Mouse (Mus musculus): Measurements from ENCODE around the gene Hsf5. TPM values are rescaled to one million over a fixed set of nuclear protein-coding genes. Genes with fewer than 3 reads are reported as not detected.

Hsf5 gene
- polyA plus RNA-seq, 1 experiment from 2014 or later: not detected

- WGBS (ENCODE audit: insufficient replicate concordance): 34% methylated on average over 7 of the region's 7 CpGs
- H3K4me3 ChIP-seq (replicated peaks): peak overlapping the region; percentile 29; the same call in 1 of the 2 replicates
- peak overlapping the region; percentile 46; the same call in 1 of the 2 replicates for H3K27ac ChIP-seq (replicated peaks)
- H3K27me3 ChIP-seq: no peaks in the 10 kb centered on the region
- H3K9ac ChIP-seq: no peak overlapping the region
- ATAC-seq (ENCODE audit: insufficient read depth): peak; percentile 64
- H3K4me2 ChIP-seq: peak overlapping the region; percentile 55
- H3K4me1 ChIP-seq (replicated peaks): peaks cover 65% of the 10 kb centered on the region
- no peaks in the 10 kb centered on the region for H3K9me3 ChIP-seq (replicated peaks)
- H3K36me3 ChIP-seq (replicated peaks): no peaks in the 10 kb centered on the region
Observed at GRCm38 (mm10) chr11:87689402-87689808, 72.4 kb downstream of the Hsf5 start.

DNA sequence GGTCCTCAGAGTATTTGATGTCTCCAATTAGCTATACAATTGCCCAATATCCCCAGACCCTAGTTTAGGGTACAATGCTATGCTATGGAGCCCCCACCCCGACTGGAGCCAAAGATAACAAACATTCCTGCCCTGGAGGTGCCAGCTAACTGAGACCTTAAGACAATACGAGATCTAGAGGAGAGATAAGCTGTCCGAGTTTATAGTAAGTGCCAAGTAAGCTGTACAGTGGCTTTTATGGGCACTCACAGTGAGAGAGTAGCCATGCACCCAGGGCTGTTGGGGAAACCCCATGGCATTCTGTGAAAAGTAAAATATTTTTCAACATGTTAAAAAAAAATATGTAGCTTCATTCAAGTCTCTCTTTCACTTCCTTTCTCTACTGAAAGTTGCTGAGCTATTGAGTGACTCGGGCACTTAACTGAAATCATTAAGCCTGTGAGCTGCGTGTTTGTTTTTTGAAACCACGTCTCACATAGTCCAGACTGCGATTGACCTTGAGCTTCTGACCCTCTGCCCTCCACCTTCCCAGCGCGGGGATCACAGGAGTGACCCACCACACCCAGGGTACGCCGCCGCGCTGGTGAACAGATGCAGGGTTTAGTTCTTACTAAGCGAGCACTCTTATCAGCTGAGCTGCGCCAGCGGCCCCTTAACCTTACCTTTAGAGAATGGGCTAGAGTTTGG, 73.2 kb downstream of the Hsf5 start:
- Histone ChIP-seq H3K36me3 (replicated peaks) (no peaks in the 10 kb centered on the region), H3K4me2 (peak overlapping the region; percentile 55), H3K9me3 (replicated peaks) (no peaks in the 10 kb centered on the region), H3K27me3 (no peaks in the 10 kb centered on the region), H3K27ac (replicated peaks) (peak overlapping the region; percentile 46), H3K9ac (no peak overlapping the region; the same call in 1 of the 2 replicates), H3K4me1 (replicated peaks) (peaks cover 65% of the 10 kb centered on the region), H3K4me3 (replicated peaks) (peak overlapping the region; percentile 29)
- ATAC-seq (ENCODE audit: insufficient read depth): peak; percentile 65
- WGBS (ENCODE audit: insufficient replicate concordance): 24% methylated on average over 16 of the region's 16 CpGs

- Histone ChIP-seq H3K27ac (replicated peaks) (peak overlapping the region; percentile 3; the same call in 1 of the 2 replicates), H3K27me3 (no peaks in the 10 kb centered on the region)
- 57% methylated on average over 14 of the region's 14 CpGs for WGBS (ENCODE audit: insufficient replicate concordance)
Observed at GRCm38 (mm10) chr11:87697131-87697682, 80.2 kb downstream of the Hsf5 start.

DNA sequence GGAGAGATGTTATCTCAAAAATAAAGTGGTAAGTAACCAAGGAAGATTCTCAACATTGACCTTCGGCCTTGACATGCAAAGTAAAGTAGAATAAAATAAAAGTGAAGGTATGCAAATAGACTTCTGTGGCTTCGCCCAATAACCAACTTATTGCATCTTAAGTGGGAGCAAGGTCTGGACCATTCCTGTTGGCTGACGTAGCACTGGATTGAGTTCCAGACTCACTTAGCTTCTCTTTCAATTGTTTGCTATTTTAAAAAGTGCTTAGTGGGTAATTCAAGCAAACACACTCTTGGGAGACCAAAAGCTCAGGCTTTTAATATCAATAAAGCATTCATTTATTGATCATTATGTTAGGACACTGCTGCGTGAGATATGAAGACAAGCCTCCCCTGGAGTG, 81.2 kb downstream of the Hsf5 start:
- peaks cover 63% of the 10 kb centered on the region for H3K4me1 ChIP-seq (replicated peaks)
- no peak overlapping the region for H3K9ac ChIP-seq
- H3K4me2 ChIP-seq: no peak overlapping the region
- H3K27me3 ChIP-seq: no peaks in the 10 kb centered on the region
- H3K36me3 ChIP-seq (replicated peaks): no peaks in the 10 kb centered on the region
- ATAC-seq (ENCODE audit: insufficient read depth): no peak
- H3K27ac ChIP-seq (replicated peaks): no peak overlapping the region
- H3K4me3 ChIP-seq (replicated peaks): no peak overlapping the region
- H3K9me3 ChIP-seq (replicated peaks): no peaks in the 10 kb centered on the region
- 80% methylated on average over 4 of the region's 4 CpGs for WGBS (ENCODE audit: insufficient replicate concordance)

More at GRCm38 (mm10) chr11:87697131-87697682, 80.2 kb downstream of the Hsf5 start:
- ATAC-seq (ENCODE audit: insufficient read depth): no peak
- no peak overlapping the region for H3K4me2 ChIP-seq
- no peaks in the 10 kb centered on the region for H3K9me3 ChIP-seq (replicated peaks)
- no peak overlapping the region for H3K4me3 ChIP-seq (replicated peaks)
- H3K36me3 ChIP-seq (replicated peaks): no peaks in the 10 kb centered on the region
- H3K9ac ChIP-seq: no peak overlapping the region
- H3K4me1 ChIP-seq (replicated peaks): peaks cover 64% of the 10 kb centered on the region

DNA sequence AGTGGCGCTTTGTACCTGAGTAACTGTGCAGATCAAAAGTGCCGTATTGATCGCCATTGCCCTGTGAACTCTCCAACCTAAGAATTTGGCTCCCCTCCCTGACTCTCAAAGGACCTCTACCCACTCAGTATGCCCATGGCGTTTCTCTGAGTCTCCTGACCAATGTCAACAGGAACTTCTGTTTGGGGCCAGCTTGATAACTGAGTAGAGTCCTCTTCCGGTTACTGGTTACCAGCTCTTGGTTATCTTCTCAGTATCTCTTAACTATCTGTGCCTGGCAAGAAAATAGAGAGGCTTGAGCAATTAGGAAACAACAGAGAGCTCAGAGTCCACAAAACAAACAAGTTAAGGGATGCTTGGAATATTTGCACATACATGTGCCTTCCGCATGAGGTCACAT, 84.1 kb downstream of the Hsf5 start:
- Histone ChIP-seq H3K27ac (replicated peaks) (peak overlapping the region; percentile 76), H3K4me2 (0 out of 2 replicates have a peak overlapping the region, but pooled peaks have one; percentile 1), H3K36me3 (replicated peaks) (no peaks in the 10 kb centered on the region), H3K9me3 (replicated peaks) (no peaks in the 10 kb centered on the region), H3K4me1 (replicated peaks) (peaks cover 90% of the 10 kb centered on the region), H3K9ac (no peak overlapping the region), H3K27me3 (no peaks in the 10 kb centered on the region), H3K4me3 (replicated peaks) (no peak overlapping the region)
- WGBS (ENCODE audit: insufficient replicate concordance): 53% methylated on average over 6 of the region's 6 CpGs
- no peak for ATAC-seq (ENCODE audit: insufficient read depth)

- Histone ChIP-seq H3K4me2 (peak overlapping the region; percentile 1; the same call in 1 of the 2 replicates), H3K4me1 (replicated peaks) (peaks cover 88% of the 10 kb centered on the region), H3K9ac (no peak overlapping the region), H3K4me3 (replicated peaks) (no peak overlapping the region), H3K36me3 (replicated peaks) (no peaks in the 10 kb centered on the region), H3K27me3 (no peaks in the 10 kb centered on the region), H3K27ac (replicated peaks) (peak overlapping the region; percentile 76), H3K9me3 (replicated peaks) (no peaks in the 10 kb centered on the region)
- WGBS (ENCODE audit: insufficient replicate concordance): 32% methylated on average over 14 of the region's 14 CpGs
- no peak for ATAC-seq (ENCODE audit: insufficient read depth)
Observed at GRCm38 (mm10) chr11:87701877-87702620, 85.1 kb downstream of the Hsf5 start.

GRCm38 (mm10) chr11:87703654-87704053, 86.7 kb downstream of the Hsf5 start:
- no peaks in the 10 kb centered on the region for H3K36me3 ChIP-seq (replicated peaks)
- peak overlapping the region; percentile 18 for H3K4me2 ChIP-seq
- H3K9me3 ChIP-seq (replicated peaks): no peaks in the 10 kb centered on the region
- H3K27ac ChIP-seq (replicated peaks): peak overlapping the region; percentile 75
- 34% methylated on average over 5 of the region's 5 CpGs for WGBS (ENCODE audit: insufficient replicate concordance)
- H3K9ac ChIP-seq: 0 out of 2 replicates have a peak overlapping the region, but pooled peaks have one; percentile 10
- H3K4me1 ChIP-seq (replicated peaks): peaks cover 90% of the 10 kb centered on the region
- no peaks in the 10 kb centered on the region for H3K27me3 ChIP-seq
- no peak overlapping the region for H3K4me3 ChIP-seq (replicated peaks)
- peak; percentile 53; the same call in 1 of the 2 replicates for ATAC-seq (ENCODE audit: insufficient read depth)

DNA sequence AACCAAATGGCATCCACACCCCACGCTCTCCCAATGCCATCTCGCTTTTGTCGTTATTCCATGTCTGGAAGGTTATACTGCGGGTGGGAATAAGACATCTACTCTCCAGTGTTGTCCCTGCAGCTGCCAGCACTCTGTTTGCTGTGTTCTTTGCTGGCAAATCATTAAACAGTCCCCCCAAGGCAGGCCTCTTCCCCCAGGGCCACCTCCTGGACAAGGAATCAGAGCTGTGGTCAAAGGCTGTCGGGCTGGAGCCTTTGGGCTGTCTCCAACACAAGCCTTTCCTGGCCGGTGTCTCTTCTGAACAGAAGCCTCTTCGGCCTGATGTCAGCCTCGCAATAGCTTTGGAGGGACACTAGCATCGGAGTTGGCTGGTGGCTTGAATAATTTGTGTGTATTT, 87.3 kb downstream of the Hsf5 start:
- H3K36me3 ChIP-seq (replicated peaks): no peaks in the 10 kb centered on the region
- no peak overlapping the region for H3K9ac ChIP-seq
- no peaks in the 10 kb centered on the region for H3K27me3 ChIP-seq
- peak overlapping the region; percentile 18 for H3K4me2 ChIP-seq
- 77% methylated on average over 9 of the region's 9 CpGs for WGBS (ENCODE audit: insufficient replicate concordance)
- H3K4me3 ChIP-seq (replicated peaks): no peak overlapping the region
- peak overlapping the region; percentile 75 for H3K27ac ChIP-seq (replicated peaks)
- no peaks in the 10 kb centered on the region for H3K9me3 ChIP-seq (replicated peaks)
- ATAC-seq (ENCODE audit: insufficient read depth): 0 out of 2 replicates have a peak, but pooled peaks have one; percentile 7
- peaks cover 92% of the 10 kb centered on the region for H3K4me1 ChIP-seq (replicated peaks)

- no peak overlapping the region for H3K4me3 ChIP-seq (replicated peaks)
- H3K27ac ChIP-seq (replicated peaks): no peak overlapping the region
- H3K4me2 ChIP-seq: no peak overlapping the region
- no peaks in the 10 kb centered on the region for H3K36me3 ChIP-seq (replicated peaks)
- 68% methylated on average over 8 of the region's 8 CpGs for WGBS (ENCODE audit: insufficient replicate concordance)
- no peak overlapping the region for H3K9ac ChIP-seq
- no peak for ATAC-seq (ENCODE audit: insufficient read depth)
- H3K4me1 ChIP-seq (replicated peaks): peaks cover 92% of the 10 kb centered on the region
- no peaks in the 10 kb centered on the region for H3K9me3 ChIP-seq (replicated peaks)
- no peaks in the 10 kb centered on the region for H3K27me3 ChIP-seq
Observed at GRCm38 (mm10) chr11:87707570-87707969, 90.6 kb downstream of the Hsf5 start.

DNA sequence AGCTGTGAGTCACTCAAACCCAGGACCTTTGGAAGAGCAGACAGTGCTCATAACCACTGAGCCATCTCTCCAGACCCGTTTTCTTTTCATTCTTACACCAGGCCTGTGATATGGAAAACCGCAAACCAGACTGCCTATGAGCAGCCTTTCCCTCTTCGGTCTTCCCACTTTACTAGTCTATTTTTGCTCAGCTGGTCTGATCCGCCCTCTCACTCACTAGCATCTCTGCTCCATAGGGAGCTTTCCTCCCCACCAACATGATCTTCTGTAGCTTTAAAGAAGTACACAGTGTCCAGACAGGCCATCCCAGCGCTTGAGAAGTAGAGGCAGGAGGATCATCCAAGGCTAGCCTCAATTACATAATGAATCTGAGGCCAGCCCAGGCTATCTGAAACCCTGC, 92.0 kb downstream of the Hsf5 start:
- no peak overlapping the region for H3K9ac ChIP-seq
- no peak overlapping the region for H3K4me3 ChIP-seq (replicated peaks)
- no peaks in the 10 kb centered on the region for H3K9me3 ChIP-seq (replicated peaks)
- H3K4me2 ChIP-seq: no peak overlapping the region
- WGBS (ENCODE audit: insufficient replicate concordance): 73% methylated on average over 5 of the region's 5 CpGs
- peaks cover 91% of the 10 kb centered on the region for H3K4me1 ChIP-seq (replicated peaks)
- no peak overlapping the region for H3K27ac ChIP-seq (replicated peaks)
- H3K27me3 ChIP-seq: no peaks in the 10 kb centered on the region
- no peak for ATAC-seq (ENCODE audit: insufficient read depth)
- no peaks in the 10 kb centered on the region for H3K36me3 ChIP-seq (replicated peaks)
